Mouse (Mus musculus): ENCODE data around the gene Rab42. TPM values are rescaled to one million over a fixed set of nuclear protein-coding genes. Genes with fewer than 3 reads are reported as not detected.
"Not testable (repeated sequence)": the region's sequence is repeated elsewhere in the genome, so short reads cannot be mapped to it uniquely, and the experiment has no call there.

The Rab42 gene
- polyA plus RNA-seq, 1 experiment = not detected

DNA sequence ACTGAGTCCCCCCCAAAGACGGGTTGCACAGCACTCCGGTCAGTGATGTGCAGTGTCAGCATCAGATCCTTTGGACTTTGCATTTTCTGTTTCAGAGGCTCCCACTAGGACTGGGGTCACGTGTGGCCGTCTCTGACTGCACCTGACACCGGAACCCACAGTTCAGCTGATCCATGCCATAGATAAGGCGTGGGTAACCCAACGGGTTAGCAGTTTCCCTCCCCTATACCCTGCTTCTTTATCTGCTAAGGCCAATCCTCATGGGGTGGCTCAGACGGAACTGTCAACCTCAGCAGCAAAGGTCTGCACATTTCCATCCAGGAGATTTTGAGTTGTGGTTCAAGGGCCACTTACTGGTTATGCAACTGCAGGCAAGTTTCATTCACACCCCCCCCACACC lies 2.1 kb upstream of the Rab42 start:
- H3K4me1 ChIP-seq (ENCODE audit: control insufficient read depth, insufficient read depth, low read length) = peaks cover 3% of the 10 kb centered on the region
- no peak for TF ChIP-seq CTCF (IDR thresholded peaks at IDR 0.05; ENCODE audit: low read depth, low read length)
- no peak for TF ChIP-seq POLR2A (IDR thresholded peaks at IDR 0.05; ENCODE audit: insufficient read depth, low read length)
- no peak for TF ChIP-seq EP300 (IDR thresholded peaks at IDR 0.05; ENCODE audit: insufficient read depth, low read depth, low read length)
- no peaks in the 10 kb centered on the region for H3K9me3 ChIP-seq (replicated peaks; ENCODE audit: control insufficient read depth, insufficient read depth, low read length, poor library complexity, severe bottlenecking)
- H3K9ac ChIP-seq (ENCODE audit: low read depth, poor library complexity, severe bottlenecking) = no peak overlapping the region
- H3K27ac ChIP-seq (ENCODE audit: insufficient read depth, low read length) = no peak overlapping the region
- no peaks in the 10 kb centered on the region for H3K27me3 ChIP-seq (ENCODE audit: control insufficient read depth, insufficient read depth, low read length, poor library complexity, severe bottlenecking)
- peaks cover 16% of the 10 kb centered on the region for H3K36me3 ChIP-seq (ENCODE audit: control insufficient read depth, insufficient read depth, low read length, poor library complexity, severe bottlenecking)
- no peak overlapping the region for H3K4me3 ChIP-seq (ENCODE audit: low read depth, low read length)

DNA sequence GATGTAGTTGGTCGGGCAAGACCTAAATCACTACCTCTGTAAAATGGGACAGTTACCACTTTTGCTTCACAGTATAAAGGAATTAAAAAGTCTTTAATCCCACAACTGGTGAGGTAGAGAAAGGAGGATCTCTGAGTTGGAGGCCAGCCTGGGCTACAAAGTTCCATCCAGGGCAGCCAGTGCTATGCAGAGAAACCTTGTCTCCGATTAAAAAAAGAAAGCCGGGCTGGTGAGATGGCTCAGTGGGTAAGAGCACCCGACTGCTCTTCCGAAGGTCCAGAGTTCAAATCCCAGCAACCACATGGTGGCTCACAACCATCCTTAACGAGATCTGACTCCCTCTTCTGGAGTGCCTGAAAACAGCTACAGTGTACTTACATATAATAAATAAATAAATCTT lies 299 bp upstream of the Rab42 start:
- Histone ChIP-seq H3K4me3 (ENCODE audit: low read depth, low read length) (peak overlapping the region; percentile 77), H3K9ac (ENCODE audit: low read depth, poor library complexity, severe bottlenecking) (peak overlapping the region; percentile 17; the same call in 1 of the 2 replicates), H3K27ac (ENCODE audit: insufficient read depth, low read length) (peak overlapping the region; percentile 57)
- H3K27me3 ChIP-seq (ENCODE audit: control insufficient read depth, insufficient read depth, low read length, poor library complexity, severe bottlenecking); H3K9me3 ChIP-seq (replicated peaks; ENCODE audit: control insufficient read depth, insufficient read depth, low read length, poor library complexity, severe bottlenecking); H3K4me1 ChIP-seq (ENCODE audit: control insufficient read depth, insufficient read depth, low read length); H3K36me3 ChIP-seq (ENCODE audit: control insufficient read depth, insufficient read depth, low read length, poor library complexity, severe bottlenecking): not testable (repeated sequence)

DNA sequence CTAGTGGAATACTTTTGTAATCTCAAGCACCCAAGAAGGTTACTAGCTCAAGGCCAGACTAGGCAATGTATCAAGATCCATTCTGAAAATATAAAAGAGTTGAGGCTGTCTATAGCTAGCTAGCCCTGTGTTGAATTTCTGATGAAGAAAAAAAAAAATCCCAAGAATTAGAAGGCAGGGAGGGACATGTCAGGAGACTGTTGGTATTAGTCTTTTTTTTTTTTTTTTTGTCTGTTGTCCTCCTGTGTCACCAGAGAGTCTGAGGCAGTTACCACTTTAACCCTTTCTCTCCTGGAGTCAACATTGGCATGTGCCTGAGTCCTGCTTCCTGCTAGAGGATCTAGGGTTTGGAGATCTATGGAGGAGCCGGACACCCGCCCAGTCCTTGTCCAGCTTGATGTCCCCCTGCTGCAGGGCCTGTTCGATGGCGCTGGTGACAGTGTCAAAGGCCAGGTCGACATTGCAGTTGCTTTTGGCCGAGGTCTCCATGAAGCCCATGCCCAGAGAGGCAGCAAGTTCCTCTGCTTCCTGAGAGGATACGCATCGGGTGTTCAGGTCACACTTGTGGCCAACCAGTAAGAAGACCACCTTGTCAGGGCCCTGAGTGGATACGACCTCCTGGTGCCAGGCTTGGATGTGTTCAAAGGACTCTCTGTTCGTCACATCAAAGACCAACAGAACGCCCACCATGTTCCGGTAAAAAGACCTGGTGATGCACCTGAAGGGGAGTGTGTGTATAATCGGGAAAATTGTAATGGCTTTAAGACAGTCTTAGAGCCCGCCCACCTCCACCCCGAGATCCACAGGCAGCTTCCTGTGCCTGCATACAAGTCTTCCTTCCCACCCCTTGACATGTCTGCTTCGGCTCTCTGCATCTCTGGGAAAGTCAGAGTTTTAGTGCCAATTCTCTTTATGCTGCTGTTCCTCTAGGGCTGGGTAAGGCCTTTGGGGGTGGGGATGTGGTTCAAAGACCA lies 933 bp downstream of the Rab42 start:
- Histone ChIP-seq H3K9ac (ENCODE audit: low read depth, poor library complexity, severe bottlenecking) (peak overlapping the region; percentile 17), H3K36me3 (ENCODE audit: control insufficient read depth, insufficient read depth, low read length, poor library complexity, severe bottlenecking) (no peaks in the 10 kb centered on the region), H3K27me3 (ENCODE audit: control insufficient read depth, insufficient read depth, low read length, poor library complexity, severe bottlenecking) (no peaks in the 10 kb centered on the region), H3K9me3 (replicated peaks; ENCODE audit: control insufficient read depth, insufficient read depth, low read length, poor library complexity, severe bottlenecking) (no peaks in the 10 kb centered on the region), H3K4me3 (ENCODE audit: low read depth, low read length) (peak overlapping the region; percentile 77), H3K27ac (ENCODE audit: insufficient read depth, low read length) (no peak overlapping the region), H3K4me1 (ENCODE audit: control insufficient read depth, insufficient read depth, low read length) (peaks cover 3% of the 10 kb centered on the region)
- TF ChIP-seq EP300 (IDR thresholded peaks at IDR 0.05; ENCODE audit: insufficient read depth, low read depth, low read length) (no peak), POLR2A (IDR thresholded peaks at IDR 0.05; ENCODE audit: insufficient read depth, low read length) (no peak), CTCF (IDR thresholded peaks at IDR 0.05; ENCODE audit: low read depth, low read length) (no peak)

DNA sequence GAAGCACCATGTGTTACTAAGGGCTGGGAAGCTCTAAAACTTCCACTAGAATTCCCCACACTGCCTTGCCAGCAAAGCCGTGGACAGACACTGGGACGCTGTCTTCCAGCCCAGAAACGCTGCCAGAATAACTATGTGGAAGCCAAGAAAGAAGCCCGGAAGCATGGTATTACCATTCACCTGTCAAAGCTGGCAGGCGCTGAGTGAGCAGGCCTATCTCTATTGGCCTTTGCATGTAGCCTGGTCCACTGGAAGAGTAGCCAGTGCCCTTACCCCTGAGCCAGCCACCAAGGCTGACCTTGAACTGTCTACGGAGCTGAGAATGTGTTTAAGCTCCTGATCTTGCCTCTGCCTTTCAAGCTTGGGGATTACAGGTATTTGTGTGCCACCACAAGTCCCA lies 1.7 kb downstream of the Rab42 start:
- TF ChIP-seq EP300 (IDR thresholded peaks at IDR 0.05; ENCODE audit: insufficient read depth, low read depth, low read length) = no peak
- H3K4me3 ChIP-seq (ENCODE audit: low read depth, low read length) = no peak overlapping the region
- no peak overlapping the region for H3K27ac ChIP-seq (ENCODE audit: insufficient read depth, low read length)

DNA sequence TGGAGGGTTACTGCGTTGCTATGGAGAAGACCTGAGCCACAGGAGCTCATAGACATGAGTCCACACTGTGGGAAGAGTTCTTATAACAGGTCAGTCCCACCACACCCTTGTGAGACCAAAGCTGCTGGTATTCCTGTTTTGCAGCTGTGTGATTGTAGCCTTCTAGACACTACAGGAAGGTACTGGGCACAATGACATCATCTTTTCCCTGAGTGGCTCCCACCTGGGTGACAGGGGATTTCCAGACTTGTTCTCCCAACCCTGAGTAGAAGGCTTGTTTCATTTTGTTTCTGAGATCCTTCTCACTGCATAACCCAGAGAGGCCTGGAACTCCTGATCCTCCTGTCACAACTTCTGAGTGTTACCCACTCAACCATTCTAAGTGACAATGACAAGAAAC lies 3.3 kb downstream of the Rab42 start:
- peaks cover 3% of the 10 kb centered on the region for H3K4me1 ChIP-seq (ENCODE audit: control insufficient read depth, insufficient read depth, low read length)
- H3K4me3 ChIP-seq (ENCODE audit: low read depth, low read length) = no peak overlapping the region
- no peaks in the 10 kb centered on the region for H3K27me3 ChIP-seq (ENCODE audit: control insufficient read depth, insufficient read depth, low read length, poor library complexity, severe bottlenecking)
- H3K9me3 ChIP-seq (replicated peaks; ENCODE audit: control insufficient read depth, insufficient read depth, low read length, poor library complexity, severe bottlenecking) = no peaks in the 10 kb centered on the region
- no peak for TF ChIP-seq POLR2A (IDR thresholded peaks at IDR 0.05; ENCODE audit: insufficient read depth, low read length)
- no peak for TF ChIP-seq EP300 (IDR thresholded peaks at IDR 0.05; ENCODE audit: insufficient read depth, low read depth, low read length)
- TF ChIP-seq CTCF (IDR thresholded peaks at IDR 0.05; ENCODE audit: low read depth, low read length) = no peak
- no peak overlapping the region for H3K9ac ChIP-seq (ENCODE audit: low read depth, poor library complexity, severe bottlenecking)
- no peaks in the 10 kb centered on the region for H3K36me3 ChIP-seq (ENCODE audit: control insufficient read depth, insufficient read depth, low read length, poor library complexity, severe bottlenecking)
- no peak overlapping the region for H3K27ac ChIP-seq (ENCODE audit: insufficient read depth, low read length)

More for the DNA sequence above, 1.7 kb downstream of the Rab42 start:
- Histone ChIP-seq H3K36me3 (ENCODE audit: control insufficient read depth, insufficient read depth, low read length, poor library complexity, severe bottlenecking) (no peaks in the 10 kb centered on the region), H3K4me1 (ENCODE audit: control insufficient read depth, insufficient read depth, low read length) (peaks cover 3% of the 10 kb centered on the region), H3K9me3 (replicated peaks; ENCODE audit: control insufficient read depth, insufficient read depth, low read length, poor library complexity, severe bottlenecking) (no peaks in the 10 kb centered on the region), H3K27me3 (ENCODE audit: control insufficient read depth, insufficient read depth, low read length, poor library complexity, severe bottlenecking) (no peaks in the 10 kb centered on the region), H3K9ac (ENCODE audit: low read depth, poor library complexity, severe bottlenecking) (no peak overlapping the region)

DNA sequence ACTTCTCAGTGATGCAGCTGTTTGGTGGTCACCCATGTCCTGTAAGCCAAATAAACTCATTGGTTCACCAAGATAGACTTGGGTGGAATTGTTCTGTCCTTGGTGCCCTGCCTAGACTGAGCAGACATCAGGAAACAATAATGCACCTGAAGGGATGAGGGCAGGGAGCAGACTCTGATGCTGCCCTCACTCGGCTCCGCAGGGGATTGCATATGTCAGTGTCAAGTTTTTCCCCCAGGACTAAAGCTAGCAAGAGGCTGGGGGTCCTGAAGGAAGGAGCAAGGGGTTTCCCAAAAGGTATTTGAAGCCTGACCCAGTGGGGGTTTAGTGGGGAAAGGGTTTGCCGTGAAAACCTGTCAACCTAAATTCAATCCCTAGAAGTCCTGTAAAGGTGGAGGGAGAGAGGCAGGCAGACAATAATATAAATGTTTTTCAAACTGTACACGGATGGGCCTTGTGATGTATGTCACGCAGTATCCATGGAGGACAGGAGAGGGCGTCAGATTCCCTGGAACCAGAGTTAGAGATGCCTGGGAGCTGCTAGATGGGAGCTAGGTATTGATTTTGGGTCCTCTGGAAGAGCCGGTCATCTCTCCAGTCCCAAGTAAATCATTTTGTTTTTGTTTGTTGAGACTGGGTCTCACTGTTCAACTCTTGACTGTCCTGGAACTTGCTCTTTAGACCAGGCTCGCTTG lies 7.3 kb downstream of the Rab42 start:
- Histone ChIP-seq H3K9me3 (replicated peaks; ENCODE audit: control insufficient read depth, insufficient read depth, low read length, poor library complexity, severe bottlenecking) (no peaks in the 10 kb centered on the region), H3K4me3 (ENCODE audit: low read depth, low read length) (no peak overlapping the region), H3K36me3 (ENCODE audit: control insufficient read depth, insufficient read depth, low read length, poor library complexity, severe bottlenecking) (peaks cover 5% of the 10 kb centered on the region), H3K9ac (ENCODE audit: low read depth, poor library complexity, severe bottlenecking) (no peak overlapping the region), H3K27ac (ENCODE audit: insufficient read depth, low read length) (no peak overlapping the region), H3K27me3 (ENCODE audit: control insufficient read depth, insufficient read depth, low read length, poor library complexity, severe bottlenecking) (no peaks in the 10 kb centered on the region), H3K4me1 (ENCODE audit: control insufficient read depth, insufficient read depth, low read length) (no peaks in the 10 kb centered on the region)
- TF ChIP-seq EP300 (IDR thresholded peaks at IDR 0.05; ENCODE audit: insufficient read depth, low read depth, low read length) = no peak
- TF ChIP-seq CTCF (IDR thresholded peaks at IDR 0.05; ENCODE audit: low read depth, low read length) = peak; percentile 41
